8 mouse cellular contexts compared by ENCODE assay signal in the genomic region with DNA sequence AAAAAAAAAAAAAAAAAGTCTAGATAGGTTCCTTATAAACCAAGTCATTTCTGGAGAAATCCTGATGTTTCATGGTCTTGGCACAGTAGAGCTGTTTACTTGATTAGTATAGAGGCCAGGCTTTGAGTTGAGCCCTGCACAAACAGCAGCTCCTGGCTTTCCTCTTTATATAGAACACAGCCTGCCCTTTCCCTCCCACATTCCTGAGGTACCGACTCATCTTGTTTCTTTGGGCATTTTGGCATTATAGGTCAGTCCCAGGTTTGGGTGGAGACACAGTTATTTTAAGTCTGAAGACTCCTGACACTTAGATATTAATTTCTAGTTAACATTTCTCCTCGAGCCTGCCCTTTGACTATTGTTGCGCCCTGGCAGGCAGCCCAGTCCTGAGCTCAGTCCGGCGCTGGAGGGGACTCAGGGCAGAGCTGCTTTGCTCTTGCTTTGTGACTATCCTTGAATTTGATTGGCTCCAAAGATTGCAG.
DNase-seq lines count a peak whose midpoint lies in the region; ATAC-seq lines count a peak whose summit lies in the region.

No protein-coding gene starts in this region.

- 58% methylated on average over 5 of the region's 5 CpGs for WGBS in hindbrain, embryonic 14.5 days
- WGBS in hindbrain, embryonic 12.5 days, result 61% methylated on average over 5 of the region's 5 CpGs
- WGBS in heart, embryonic 16.5 days, result 16% methylated on average over 5 of the region's 5 CpGs
- 47% methylated on average over 5 of the region's 5 CpGs for WGBS in neural tube, embryonic 15.5 days

- H3K27ac ChIP-seq in hindbrain, embryonic 14.5 days, result no peak overlapping the region
- no peak overlapping the region for H3K27ac ChIP-seq in hindbrain, embryonic 12.5 days
- peak overlapping the region; percentile 52 for H3K27ac ChIP-seq in heart, embryonic 16.5 days (ENCODE audit: low read length)
- no peak overlapping the region for H3K27ac ChIP-seq in neural tube, embryonic 15.5 days (replicated peaks)

- H3K9me3 ChIP-seq in hindbrain, embryonic 14.5 days (ENCODE audit: control insufficient read depth, low read length), result no peaks in the 10 kb centered on the region
- no peaks in the 10 kb centered on the region for H3K9me3 ChIP-seq in hindbrain, embryonic 12.5 days (replicated peaks)
- no peaks in the 10 kb centered on the region for H3K9me3 ChIP-seq in heart, embryonic 16.5 days (replicated peaks; ENCODE audit: control insufficient read depth, low read length)
- H3K9me3 ChIP-seq in neural tube, embryonic 15.5 days (replicated peaks), result no peaks in the 10 kb centered on the region

- no peak overlapping the region for H3K4me3 ChIP-seq in hindbrain, embryonic 14.5 days (replicated peaks; ENCODE audit: low read length)
- H3K4me3 ChIP-seq in hindbrain, embryonic 12.5 days, result no peak overlapping the region
- H3K4me3 ChIP-seq in heart, embryonic 16.5 days (ENCODE audit: low read length), result no peak overlapping the region; the same call in 1 of the 2 replicates
- no peak overlapping the region for H3K4me3 ChIP-seq in neural tube, embryonic 15.5 days (replicated peaks)

- H3K36me3 ChIP-seq in hindbrain, embryonic 14.5 days (replicated peaks; ENCODE audit: control insufficient read depth, insufficient read depth), result peaks cover 53% of the 10 kb centered on the region
- H3K36me3 ChIP-seq in hindbrain, embryonic 12.5 days, result peaks cover 36% of the 10 kb centered on the region
- peaks cover 39% of the 10 kb centered on the region for H3K36me3 ChIP-seq in heart, embryonic 16.5 days (ENCODE audit: control insufficient read depth, insufficient read depth)
- peaks cover 48% of the 10 kb centered on the region for H3K36me3 ChIP-seq in neural tube, embryonic 15.5 days

- DNase-seq in hindbrain, embryonic 14.5 days (ENCODE audit: low spot score), result no peak
- DNase-seq in adrenal gland, adult 18-20 months (ENCODE audit: low spot score in 2 of 2), result peak; percentile 62 to 66
- DNase-seq in lung, postnatal 14 days, result peak; percentile 50
- DNase-seq in layer of hippocampus, adult 9-11 months, result no peak
- no peak for DNase-seq in right cerebral cortex, postnatal 10 days (ENCODE audit: low spot score in 2 of 2)

- peak; percentile 51; the same call in 1 of the 2 replicates for ATAC-seq in hindbrain, embryonic 14.5 days (ENCODE audit: low FRiP score)
- ATAC-seq in hindbrain, embryonic 12.5 days (ENCODE audit: low FRiP score), result no peak
- peak; percentile 76 for ATAC-seq in heart, embryonic 16.5 days (replicated peaks; ENCODE audit: extremely low read depth, insufficient read depth, low FRiP score)
- ATAC-seq in neural tube, embryonic 15.5 days (ENCODE audit: low FRiP score), result no peak

- no peak overlapping the region for H3K9ac ChIP-seq in hindbrain, embryonic 14.5 days
- H3K9ac ChIP-seq in hindbrain, embryonic 12.5 days, result no peak overlapping the region
- H3K9ac ChIP-seq in heart, embryonic 16.5 days (ENCODE audit: low read length), result no peak overlapping the region
- H3K9ac ChIP-seq in neural tube, embryonic 15.5 days (replicated peaks), result no peak overlapping the region

- no peak overlapping the region for H3K4me2 ChIP-seq in hindbrain, embryonic 14.5 days (replicated peaks)
- no peak overlapping the region for H3K4me2 ChIP-seq in hindbrain, embryonic 12.5 days (replicated peaks)
- H3K4me2 ChIP-seq in heart, embryonic 16.5 days (ENCODE audit: low read depth, low read length), result no peak overlapping the region
- H3K4me2 ChIP-seq in neural tube, embryonic 15.5 days, result no peak overlapping the region

- no peaks in the 10 kb centered on the region for H3K27me3 ChIP-seq in hindbrain, embryonic 14.5 days (ENCODE audit: control insufficient read depth, insufficient read depth, low read length)
- no peaks in the 10 kb centered on the region for H3K27me3 ChIP-seq in hindbrain, embryonic 12.5 days
- no peaks in the 10 kb centered on the region for H3K27me3 ChIP-seq in heart, embryonic 16.5 days (ENCODE audit: control insufficient read depth, insufficient read depth, low read length)
- H3K27me3 ChIP-seq in neural tube, embryonic 15.5 days (replicated peaks), result no peaks in the 10 kb centered on the region

- H3K4me1 ChIP-seq in hindbrain, embryonic 14.5 days (replicated peaks; ENCODE audit: control insufficient read depth, insufficient read depth, low read length), result no peaks in the 10 kb centered on the region
- H3K4me1 ChIP-seq in hindbrain, embryonic 12.5 days, result 0 out of 2 replicates have a peak, but pooled peaks cover 3% of the 10 kb centered on the region
- H3K4me1 ChIP-seq in heart, embryonic 16.5 days (ENCODE audit: control insufficient read depth, insufficient read depth, low read length), result peaks cover 11% of the 10 kb centered on the region; the same call in 1 of the 2 replicates
- H3K4me1 ChIP-seq in neural tube, embryonic 15.5 days, result no peaks in the 10 kb centered on the region

Comparison
In these comparisons a context has a peak if more than half of its experiments do, and no peak if none do; other contexts are left out.
1. ATAC-seq: peak in hindbrain, embryonic 14.5 days (single experiment) and heart, embryonic 16.5 days (single experiment); none in hindbrain, embryonic 12.5 days (single experiment) and neural tube, embryonic 15.5 days (single experiment).
2. DNase-seq: peak in adrenal gland, adult 18-20 months (2 of 2) and lung, postnatal 14 days (single experiment); none in hindbrain, embryonic 14.5 days (single experiment), layer of hippocampus, adult 9-11 months (single experiment) and right cerebral cortex, postnatal 10 days (0 of 2).